16 mouse cellular contexts compared by ENCODE assay signal in the genomic region with DNA sequence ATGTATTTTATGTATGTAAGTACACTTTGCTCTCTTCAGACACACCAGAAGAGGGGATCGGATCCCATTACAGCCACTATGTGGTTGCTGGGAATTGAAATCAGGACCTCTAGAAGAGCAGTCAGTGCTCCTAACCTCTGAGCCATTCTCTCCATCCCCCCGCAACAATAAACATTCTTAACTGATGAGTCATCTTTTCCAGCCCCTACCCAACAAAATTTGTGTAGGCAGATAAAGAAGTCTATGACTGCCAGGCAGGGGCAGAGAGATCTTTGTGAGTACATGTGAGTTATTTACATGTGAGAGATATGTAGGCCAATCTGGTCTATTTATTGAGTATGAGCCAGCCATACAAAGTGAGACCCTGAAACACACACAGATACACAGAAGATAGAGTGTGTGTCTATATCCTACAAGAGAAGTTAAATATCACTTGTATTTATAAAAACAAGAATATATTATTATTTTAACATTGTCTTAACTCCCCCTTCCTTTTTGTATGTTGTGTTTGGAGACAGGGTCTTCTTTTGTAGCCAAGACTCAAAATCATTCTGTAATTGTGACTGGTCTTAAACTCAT. TPM values are rescaled to one million over a fixed set of nuclear protein-coding genes. Genes with fewer than 3 reads are reported as not detected.
DNase-seq lines count a peak whose midpoint lies in the region; ATAC-seq and TF ChIP-seq lines count a peak whose summit lies in the region.
"Had no signal": no experiment of that assay in that cellular context is flagged by ENCODE, and none has a peak within 500 bp of the region (broad histone marks: within the 10 kb centered on the region; RNA-seq: fewer than 3 reads in every experiment).

No protein-coding gene starts in this region.

- TF ChIP-seq POLR2A in spleen, adult 2 months (IDR thresholded peaks at IDR 0.05; ENCODE audit: low read depth, low read length): no peak

- no peaks in the 10 kb centered on the region for H3K27me3 ChIP-seq in heart, embryonic 14.5 days (ENCODE audit: control insufficient read depth, insufficient read depth, low read length)
- no peaks in the 10 kb centered on the region for H3K27me3 ChIP-seq in spleen, adult 2 months (ENCODE audit: control insufficient read depth, insufficient read depth, low read length)
- H3K27me3 ChIP-seq in intestine, embryonic 16.5 days (replicated peaks; ENCODE audit: control insufficient read depth, insufficient read depth, low read length): no peaks in the 10 kb centered on the region
- H3K27me3 ChIP-seq: embryonic facial prominence, embryonic 12.5 days; limb, embryonic 15.5 days had no signal

- 41% methylated on average over 2 of the region's 2 CpGs for WGBS in heart, embryonic 14.5 days
- WGBS in spleen, adult 2 months: 87% methylated on average over 2 of the region's 2 CpGs
- 76% methylated on average over 2 of the region's 2 CpGs for WGBS in intestine, embryonic 16.5 days

- TF ChIP-seq CTCF in spleen, adult 2 months (IDR thresholded peaks at IDR 0.05; ENCODE audit: extremely low read depth, insufficient read depth, insufficient read length, insufficient replicate concordance): no peak

- 0 out of 2 replicates have a peak, but pooled peaks cover 3% of the 10 kb centered on the region for H3K36me3 ChIP-seq in heart, embryonic 14.5 days (ENCODE audit: control insufficient read depth, insufficient read depth, low read length)
- no peaks in the 10 kb centered on the region for H3K36me3 ChIP-seq in spleen, adult 2 months (ENCODE audit: control insufficient read depth, insufficient read depth, low read length)
- peaks cover 4% of the 10 kb centered on the region; the same call in 1 of the 2 replicates for H3K36me3 ChIP-seq in intestine, embryonic 16.5 days (ENCODE audit: control insufficient read depth, insufficient read depth, low read length)
- H3K36me3 ChIP-seq: limb, embryonic 15.5 days had no signal

- peak overlapping the region; percentile 32 for H3K4me2 ChIP-seq in heart, embryonic 14.5 days (ENCODE audit: low read length)
- no peak overlapping the region for H3K4me2 ChIP-seq in intestine, embryonic 16.5 days (ENCODE audit: low read depth, low read length)
- H3K4me2 ChIP-seq: limb, embryonic 15.5 days had no signal

- no peak overlapping the region for H3K9ac ChIP-seq in heart, embryonic 14.5 days (ENCODE audit: low read length)
- no peak overlapping the region for H3K9ac ChIP-seq in intestine, embryonic 16.5 days (ENCODE audit: low read depth, low read length)
- H3K9ac ChIP-seq: embryonic facial prominence, embryonic 12.5 days; limb, embryonic 15.5 days; liver, postnatal 0 days had no signal

- no peak overlapping the region for H3K4me3 ChIP-seq in heart, embryonic 14.5 days (ENCODE audit: control insufficient read depth in 1 of 2, insufficient read depth in 1 of 2, low read depth in 1 of 2, low read length in 2 of 2)
- no peak overlapping the region for H3K4me3 ChIP-seq in spleen, adult 2 months (ENCODE audit: extremely low read depth, insufficient read depth, insufficient read length)
- H3K4me3 ChIP-seq in intestine, embryonic 16.5 days (ENCODE audit: low read length): no peak overlapping the region
- H3K4me3 ChIP-seq: embryonic facial prominence, embryonic 12.5 days; limb, embryonic 15.5 days had no signal

- no peaks in the 10 kb centered on the region for H3K9me3 ChIP-seq in heart, embryonic 14.5 days (ENCODE audit: control insufficient read depth, low read length)
- no peaks in the 10 kb centered on the region for H3K9me3 ChIP-seq in intestine, embryonic 16.5 days (ENCODE audit: control insufficient read depth, low read length)
- H3K9me3 ChIP-seq: embryonic facial prominence, embryonic 12.5 days; limb, embryonic 15.5 days had no signal

- no peak for DNase-seq in heart, adult 18-20 months
- DNase-seq in spleen, adult 2 months (ENCODE audit: low read depth in 1 of 2, low spot score in 2 of 2): no peak
- DNase-seq in spleen, adult 18-20 months: no peak
- peak; percentile 12 for DNase-seq in mesoderm, embryonic 11.5 days (ENCODE audit: low read depth, low spot score)
- DNase-seq in right cerebral cortex, postnatal 14 days: no peak
- DNase-seq: cerebellum, adult 18-20 months; heart, adult 11 months; heart, postnatal 10 days; kidney, adult 18-20 months; kidney, postnatal 14 days; liver, postnatal 0 days; thymus, adult 2 months had no signal

- H3K27ac ChIP-seq in heart, embryonic 14.5 days (replicated peaks in 1 of 2; ENCODE audit: control insufficient read depth in 1 of 2, insufficient read depth in 1 of 2, low read depth in 2 of 2, low read length in 2 of 2): 0 out of 4 replicates have a peak overlapping the region, but pooled peaks of 1 of the 2 experiments have one; percentile 21
- 0 out of 2 replicates have a peak overlapping the region, but pooled peaks have one; percentile 6 for H3K27ac ChIP-seq in spleen, adult 2 months (ENCODE audit: insufficient read depth, low read length)
- no peak overlapping the region for H3K27ac ChIP-seq in intestine, embryonic 16.5 days (ENCODE audit: low read length)
- H3K27ac ChIP-seq: embryonic facial prominence, embryonic 12.5 days; limb, embryonic 15.5 days had no signal

- H3K4me1 ChIP-seq in heart, embryonic 14.5 days (ENCODE audit: control insufficient read depth in 2 of 2, insufficient read depth in 2 of 2, low read length in 2 of 2): peaks cover 2 to 21% of the 10 kb centered on the region in 2 experiments
- peaks cover 2% of the 10 kb centered on the region; the same call in 1 of the 2 replicates for H3K4me1 ChIP-seq in spleen, adult 2 months (ENCODE audit: control insufficient read depth, insufficient read depth, insufficient read length)
- H3K4me1 ChIP-seq in intestine, embryonic 16.5 days (ENCODE audit: control insufficient read depth, insufficient read depth, low read length): peaks cover 8% of the 10 kb centered on the region; the same call in 1 of the 2 replicates

- ATAC-seq in heart, embryonic 14.5 days (ENCODE audit: insufficient number of reproducible peaks, insufficient read depth, low FRiP score, low read depth): no peak
- no peak for ATAC-seq in intestine, embryonic 16.5 days
- ATAC-seq: liver, postnatal 0 days had no signal

RNA-seq across cellular contexts. Expression of gene Thap2, which starts 2.6 kb away (rescaled TPM):
- polyA plus RNA-seq in heart, embryonic 14.5 days (2014; fragmentation: Nextera tagmentation; extraction: Ambion mirVana): 8.1 and 14.1 TPM in 2 replicates
- 1 to 10 TPM; 8.7 to 9.3 TPM for total RNA-seq in heart, adult 18-20 months (2021)
- polyA plus RNA-seq in spleen, adult 2 months (2012; rRNA removed): 3.2 and 3.6 TPM in 2 replicates
- 18.6 and 22.6 TPM in 2 replicates for polyA plus RNA-seq in intestine, embryonic 16.5 days (2015; fragmentation: Nextera tagmentation; extraction: Ambion mirVana)

RNA-seq across cellular contexts. Expression of gene Zfc3h1, which starts 3.2 kb away (rescaled TPM):
- 18.8 and 19.1 TPM in 2 replicates for polyA plus RNA-seq in heart, embryonic 14.5 days (2014; fragmentation: Nextera tagmentation; extraction: Ambion mirVana)
- 10 to 100 TPM; 10.7 to 12.8 TPM for total RNA-seq in heart, adult 18-20 months (2021)
- 11.2 and 12.5 TPM in 2 replicates for polyA plus RNA-seq in spleen, adult 2 months (2012; rRNA removed)
- 11.5 and 15.0 TPM in 2 replicates for polyA plus RNA-seq in intestine, embryonic 16.5 days (2015; fragmentation: Nextera tagmentation; extraction: Ambion mirVana)

RNA-seq across cellular contexts. Expression of gene Tmem19, which starts 19.3 kb away (rescaled TPM):
- polyA plus RNA-seq in heart, embryonic 14.5 days (2014; fragmentation: Nextera tagmentation; extraction: Ambion mirVana): 24.3 and 30.1 TPM in 2 replicates
- 10 to 100 TPM; 11.2 to 16.9 TPM for total RNA-seq in heart, adult 18-20 months (2021)
- 9.5 and 10.4 TPM in 2 replicates for polyA plus RNA-seq in spleen, adult 2 months (2012; rRNA removed)
- polyA plus RNA-seq in intestine, embryonic 16.5 days (2015; fragmentation: Nextera tagmentation; extraction: Ambion mirVana): 35.2 and 43.4 TPM in 2 replicates
